Mouse (Mus musculus) left cerebral cortex, adult 8-10 months (tissue): ENCODE data around the gene Cipc. TPM values are rescaled to one million over a fixed set of nuclear protein-coding genes. Genes with fewer than 3 reads are reported as not detected.

Source experiments
- DNase-seq, 2 experiments: peaks; one replicate each; pipeline ENCODE4 v3.0.0; 2022; ENCODE audit warnings: low spot score in 2 of 2
- total RNA-seq, 4 experiments: library from RNA; stranded (reverse); gene quantifications; 2 replicates each; pipeline ENCODE4 v1.2.4; 2022

Cipc gene
- total RNA-seq: 100 to 1,000 TPM in 1 of 4 experiments, 10 to 100 TPM in 3; 95.7 to 109 (median 99.4) TPM

- peak; percentile 90 to 99 for DNase-seq
These were observed at the start of gene Cipc for GRCm38 (mm10) chr12:86946862-86947574. TSS of gene Cipc (plus strand) at chr12:86947043.

- DNase-seq: no peak
These were observed 49.0 kb upstream of the Cipc start for GRCm38 (mm10) chr12:86897769-86898273.

- DNase-seq: no peak
These were observed 48.4 kb upstream of the Cipc start for GRCm38 (mm10) chr12:86898448-86898847.

GRCm38 (mm10) chr12:86899461-86900179, 47.2 kb upstream of the Cipc start:
- DNase-seq: no peak

- DNase-seq: no peak
These were observed 42.7 kb upstream of the Cipc start for GRCm38 (mm10) chr12:86903828-86904806.

- DNase-seq: no peak
These were observed 41.6 kb upstream of the Cipc start for GRCm38 (mm10) chr12:86905203-86905602.

GRCm38 (mm10) chr12:86905876-86906275, 41.0 kb upstream of the Cipc start:
- no peak for DNase-seq

GRCm38 (mm10) chr12:86906395-86906794, 40.4 kb upstream of the Cipc start:
- peak in 1 of 2 experiments; percentile 77 for DNase-seq

GRCm38 (mm10) chr12:86911482-86911931, 35.3 kb upstream of the Cipc start:
- peak in 1 of 2 experiments; percentile 59 for DNase-seq

- no peak for DNase-seq
These were observed 34.3 kb upstream of the Cipc start for GRCm38 (mm10) chr12:86912335-86913093.

GRCm38 (mm10) chr12:86914351-86914750, 32.5 kb upstream of the Cipc start:
- DNase-seq: no peak

GRCm38 (mm10) chr12:86914756-86915155, 32.1 kb upstream of the Cipc start:
- no peak for DNase-seq

- DNase-seq: no peak
These were observed 31.2 kb upstream of the Cipc start for GRCm38 (mm10) chr12:86915617-86916016.

GRCm38 (mm10) chr12:86916796-86917573, 29.9 kb upstream of the Cipc start:
- DNase-seq: no peak

GRCm38 (mm10) chr12:86918361-86918967, 28.4 kb upstream of the Cipc start:
- no peak for DNase-seq

GRCm38 (mm10) chr12:86918983-86919722, 27.7 kb upstream of the Cipc start:
- no peak for DNase-seq

GRCm38 (mm10) chr12:86923837-86924236, 23.0 kb upstream of the Cipc start:
- DNase-seq: peak in 1 of 2 experiments; percentile 74

GRCm38 (mm10) chr12:86930934-86931729, 15.7 kb upstream of the Cipc start:
- no peak for DNase-seq
